Mouse (Mus musculus) bone marrow, adult 2 months (tissue): ENCODE measurements around the gene Arl3. TPM values are rescaled to one million over a fixed set of nuclear protein-coding genes. Genes with fewer than 3 reads are reported as not detected.
A peak's percentile ranks its signal among the peaks of the same experiment; 100 is the strongest.

Experiments
- H3K27ac ChIP-seq: fragments of 200-500 bp; 2 replicates; pipeline ENCODE4 v1.5.1; 2012; ENCODE audit warnings: low read depth, mild to moderate bottlenecking, control low read depth, inconsistent platforms, low read length; ENCODE audit not compliant: control insufficient read depth, poor library complexity, insufficient read depth
- H3K4me1 ChIP-seq: fragments of 200-500 bp; 2 replicates; pipeline ENCODE4 v1.6.1; 2011; ENCODE audit warnings: low read length; ENCODE audit not compliant: control insufficient read depth, insufficient read depth
- H3K4me3 ChIP-seq: fragments of 200-500 bp; replicated peaks from 2 replicates; pipeline ENCODE3; 2011; ENCODE audit warnings: mild to moderate bottlenecking, low read depth, low read length, control low read depth; ENCODE audit not compliant: control insufficient read depth
- CTCF ChIP-seq: fragments of 200-500 bp; IDR thresholded peaks from 2 replicates; pipeline ENCODE4 v1.5.1; 2011; ENCODE audit warnings: low read length, control low read depth; ENCODE audit not compliant: control insufficient read depth, insufficient read depth
- POLR2A ChIP-seq: fragments of 200-500 bp; IDR thresholded peaks from 2 replicates; pipeline ENCODE4 v1.6.1; 2011; ENCODE audit warnings: low read depth, mild to moderate bottlenecking, control low read depth, low read length, borderline replicate concordance; ENCODE audit not compliant: control insufficient read depth
- WGBS: fragments of 180-500 bp; shearing (Covaris S2); methylation state at CpG from one replicate; pipeline ENCODE4 v1.1.7; 2018; 5-methylcytosine and 5-hydroxymethylcytosine counted together
- polyA plus RNA-seq: library from polyadenylated mRNA; stranded (reverse); fragments of >200 nt; gene quantifications from 2 replicates; pipeline ENCODE4 v1.2.4, GENCODE M21; 2011; ENCODE audit warnings: low replicate concordance; ENCODE audit not compliant: missing spikeins, insufficient read depth, insufficient read length

Arl3 gene
- polyA plus RNA-seq, 1 experiment: 18.3 TPM

DNA sequence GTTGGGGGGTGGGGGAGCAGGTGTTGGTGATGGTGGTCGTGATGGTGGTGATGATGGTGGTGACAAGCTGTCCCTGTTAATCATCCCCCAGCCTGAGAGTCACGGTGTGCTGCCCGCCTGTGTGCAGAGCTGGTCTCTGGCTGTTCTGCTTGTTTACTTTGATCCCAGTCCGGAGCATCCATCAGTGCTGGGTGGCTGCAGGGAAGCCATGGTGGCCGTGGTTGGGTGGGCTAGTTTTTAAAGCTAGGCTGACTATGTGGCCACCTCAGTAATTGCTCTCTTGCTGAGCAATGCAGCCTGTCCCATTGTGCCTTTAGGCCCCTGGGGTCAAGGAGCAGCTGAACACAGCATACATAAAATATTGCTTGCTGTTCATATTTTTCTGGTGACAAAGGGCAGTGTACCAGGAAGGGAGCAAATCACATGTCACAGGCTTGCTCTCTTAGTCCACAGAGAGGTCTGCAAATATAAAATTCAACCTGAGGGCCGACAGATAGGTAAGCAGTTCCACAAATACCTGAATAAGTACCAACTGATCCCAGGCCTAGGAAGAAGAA is 38.4 kb downstream of the Arl3 start:
- no peak overlapping the region for H3K27ac ChIP-seq
- no peak overlapping the region for H3K4me3 ChIP-seq
- TF ChIP-seq CTCF (no peak), POLR2A (no peak)
- H3K4me1 ChIP-seq: no peaks in the 10 kb centered on the region; the same call in 1 of the 2 replicates
- WGBS: 65% methylated on average over 6 of the region's 6 CpGs

GRCm38 (mm10) chr19:46533525-46533924 is 39.5 kb downstream of the Arl3 start:
- 76% methylated on average over 5 of the region's 5 CpGs for WGBS
- Histone ChIP-seq H3K27ac (no peak overlapping the region), H3K4me1 (no peaks in the 10 kb centered on the region; the same call in 1 of the 2 replicates), H3K4me3 (no peak overlapping the region)
- no peak for TF ChIP-seq POLR2A
- TF ChIP-seq CTCF: no peak

DNA sequence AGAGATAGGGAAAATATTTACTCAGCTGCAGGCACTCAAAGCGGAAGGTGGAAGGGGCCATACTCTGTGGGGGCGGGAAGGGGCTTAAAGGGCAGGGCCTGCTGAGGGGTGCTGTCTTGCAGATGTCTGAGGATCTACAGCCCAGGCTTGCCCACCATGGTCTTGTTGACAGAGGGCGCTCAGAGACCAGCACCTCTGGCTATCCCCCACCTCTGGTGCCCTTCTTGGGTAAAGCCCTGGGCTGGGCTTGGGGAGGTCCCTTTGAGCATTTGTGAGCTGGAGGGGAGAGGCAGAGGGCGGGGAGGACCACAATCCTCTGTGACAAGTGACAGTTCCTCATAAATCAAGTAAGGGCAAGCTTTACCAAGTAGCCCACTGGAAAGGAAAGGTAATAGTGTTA is 39.9 kb downstream of the Arl3 start:
- no peak for TF ChIP-seq CTCF
- no peak for TF ChIP-seq POLR2A
- Histone ChIP-seq H3K4me1 (no peaks in the 10 kb centered on the region; the same call in 1 of the 2 replicates), H3K27ac (no peak overlapping the region), H3K4me3 (no peak overlapping the region)
- WGBS: 60% methylated on average over 4 of the region's 4 CpGs

DNA sequence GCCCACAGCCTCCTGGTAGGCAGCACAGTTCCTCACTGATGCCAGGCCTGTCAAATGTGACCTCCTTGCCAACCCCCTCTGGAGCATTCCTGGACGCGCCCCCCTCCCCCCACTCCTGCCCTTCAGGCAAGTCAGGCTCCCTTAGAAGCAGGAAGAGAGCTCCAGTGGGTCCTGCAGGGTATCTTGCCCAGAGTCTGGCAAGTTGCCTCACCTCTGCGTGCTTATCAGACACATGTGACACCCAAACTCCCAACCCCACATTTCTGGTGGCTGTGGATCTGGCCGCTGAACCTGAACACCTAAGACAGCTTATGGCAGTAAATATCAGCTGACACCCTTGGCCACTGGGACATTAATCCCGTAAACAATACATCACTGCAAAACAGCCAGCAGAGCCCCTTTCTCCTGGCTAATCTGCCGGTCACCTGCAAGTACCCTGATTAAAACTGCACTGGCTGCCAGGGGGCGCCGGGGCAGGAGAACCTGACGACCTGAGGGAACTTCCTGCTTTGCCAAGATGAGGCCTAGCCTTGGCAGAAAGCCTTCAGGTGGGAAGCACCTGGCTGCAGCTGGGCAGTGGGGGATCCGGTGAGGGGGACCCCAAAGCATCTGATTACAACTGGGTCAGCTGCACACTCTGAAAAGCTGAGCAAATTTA is 40.8 kb downstream of the Arl3 start:
- no peak overlapping the region for H3K4me3 ChIP-seq
- peak overlapping the region; percentile 32; the same call in 1 of the 2 replicates for H3K27ac ChIP-seq
- no peaks in the 10 kb centered on the region for H3K4me1 ChIP-seq
- TF ChIP-seq POLR2A: no peak
- 13% methylated on average over 10 of the region's 10 CpGs for WGBS

GRCm38 (mm10) chr19:46531071-46532030 is 41.6 kb downstream of the Arl3 start:
- Histone ChIP-seq H3K4me3 (no peak overlapping the region), H3K4me1 (no peaks in the 10 kb centered on the region), H3K27ac (no peak overlapping the region)
- 55% methylated on average over 16 of the region's 16 CpGs for WGBS
- TF ChIP-seq POLR2A (no peak), CTCF (no peak)

- no peak overlapping the region for H3K27ac ChIP-seq
- no peak overlapping the region for H3K4me3 ChIP-seq
- TF ChIP-seq POLR2A (no peak), CTCF (no peak)
- H3K4me1 ChIP-seq: no peaks in the 10 kb centered on the region
- 82% methylated on average over 8 of the region's 8 CpGs for WGBS
Observed at GRCm38 (mm10) chr19:46530449-46530990, 42.5 kb downstream of the Arl3 start.

DNA sequence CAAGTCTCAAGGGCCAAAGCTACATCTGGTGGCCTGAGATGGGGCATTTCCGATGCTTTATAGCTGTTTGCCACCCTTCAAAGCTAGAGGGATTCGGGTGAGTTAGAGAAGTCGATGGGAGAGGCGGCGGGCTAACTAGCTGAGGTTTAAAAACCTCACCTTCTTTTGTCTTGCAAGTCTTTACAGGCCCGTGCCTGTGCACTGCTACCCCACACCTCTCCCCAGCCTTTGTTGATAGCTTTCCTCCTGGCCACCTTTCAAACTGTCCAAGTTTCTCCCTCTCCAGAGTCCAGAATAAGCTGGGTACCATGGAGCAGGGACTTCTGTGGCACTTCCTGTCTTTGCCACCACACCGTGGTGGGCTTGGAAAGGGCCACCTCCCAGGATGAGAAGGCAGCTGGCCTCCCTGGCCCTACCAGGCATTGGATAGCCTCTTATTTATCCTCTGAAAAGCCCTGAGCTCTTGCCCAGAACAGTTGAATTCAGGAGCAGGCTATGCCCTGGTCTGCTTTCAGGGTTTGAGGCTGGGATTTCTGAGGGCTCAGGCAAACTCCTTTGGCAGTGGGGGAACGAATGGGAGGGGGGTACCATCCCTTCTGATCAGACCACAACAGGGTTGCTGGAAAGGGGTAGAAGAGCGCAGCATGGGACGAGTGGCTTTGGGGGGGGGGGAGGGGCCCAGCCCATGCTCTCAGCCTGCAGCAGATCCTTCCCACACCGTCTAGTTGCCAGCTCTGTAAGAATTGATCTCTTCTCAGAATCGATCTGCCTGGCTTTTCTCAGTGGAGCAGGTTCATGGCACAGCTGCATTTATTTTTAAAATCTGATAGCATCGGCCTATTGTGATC is 43.2 kb downstream of the Arl3 start:
- no peak overlapping the region for H3K4me3 ChIP-seq
- WGBS: 59% methylated on average over 13 of the region's 13 CpGs
- no peak overlapping the region for H3K27ac ChIP-seq
- peaks cover 2% of the 10 kb centered on the region for H3K4me1 ChIP-seq
- no peak for TF ChIP-seq POLR2A
- no peak for TF ChIP-seq CTCF
